Mouse (Mus musculus) limb, embryonic 13.5 days (tissue): Measurements from ENCODE around the gene Lrrc8a. TPM values are rescaled to one million over a fixed set of nuclear protein-coding genes. Genes with fewer than 3 reads are reported as not detected.
A peak's percentile ranks its signal among the peaks of the same experiment; 100 is the strongest.

ENCODE experiments used
- ATAC-seq: fragments of 200-750 bp; cut with Nextera tagmentation; 2 replicates; pipeline ENCODE4 v1.8.0; 2017; ENCODE audit warnings: low read depth, moderate number of reproducible peaks, moderate TSS enrichment; ENCODE audit not compliant: low FRiP score
- H3K27ac ChIP-seq: fragments of 300-500 bp; sonication (generic); 2 replicates; pipeline ENCODE4 v1.5.1; 2015; ENCODE audit warnings: inconsistent platforms, mild to moderate bottlenecking, moderate library complexity
- H3K27me3 ChIP-seq: fragments of 300-500 bp; sonication (generic); 2 replicates; pipeline ENCODE4 v1.6.1; 2015; ENCODE audit warnings: mild to moderate bottlenecking, inconsistent platforms
- H3K36me3 ChIP-seq: fragments of 300-500 bp; sonication (generic); 2 replicates; pipeline ENCODE4 v1.6.1; 2015; ENCODE audit warnings: inconsistent platforms, mild to moderate bottlenecking, moderate library complexity
- H3K4me1 ChIP-seq: fragments of 300-500 bp; sonication (generic); 2 replicates; pipeline ENCODE4 v1.6.1; 2015; ENCODE audit warnings: inconsistent platforms
- H3K4me2 ChIP-seq: fragments of 300-500 bp; sonication (generic); replicated peaks from 2 replicates; pipeline ENCODE4 v1.6.1; 2015; ENCODE audit warnings: inconsistent platforms, mild to moderate bottlenecking, moderate library complexity
- H3K4me3 ChIP-seq: fragments of 300-500 bp; sonication (generic); 2 replicates; pipeline ENCODE4 v1.5.1; 2015; ENCODE audit warnings: moderate library complexity, mild to moderate bottlenecking, inconsistent platforms
- H3K9ac ChIP-seq: fragments of 300-500 bp; sonication (generic); 2 replicates; pipeline ENCODE4 v1.6.1; 2015; ENCODE audit warnings: mild to moderate bottlenecking, inconsistent platforms
- H3K9me3 ChIP-seq: fragments of 300-500 bp; sonication (generic); 2 replicates; pipeline ENCODE4 v1.6.1; 2016; ENCODE audit warnings: inconsistent platforms
- WGBS: fragments of 180-500 bp; shearing (Covaris S2); methylation state at CpG from one replicate; pipeline ENCODE4 v1.1.7; 2015; 5-methylcytosine and 5-hydroxymethylcytosine counted together
- polyA plus RNA-seq: library from polyadenylated mRNA; unstranded; fragments of >200 nt; fragmentation: Nextera tagmentation; extraction: Ambion mirVana; gene quantifications from 2 replicates; pipeline ENCODE4 v1.2.1, GENCODE M21; 2015

Lrrc8a gene
- polyA plus RNA-seq, 1 experiment from 2014 or later, result 49.1 TPM

GRCm38 (mm10) chr2:30256616-30257350, 19.3 kb downstream of the Lrrc8a start:
- Histone ChIP-seq H3K36me3 (peaks cover 93% of the 10 kb centered on the region), H3K4me1 (peaks cover 4% of the 10 kb centered on the region; the same call in 1 of the 2 replicates), H3K9me3 (no peaks in the 10 kb centered on the region), H3K27ac (no peak overlapping the region), H3K4me3 (no peak overlapping the region), H3K9ac (no peak overlapping the region), H3K27me3 (no peaks in the 10 kb centered on the region), H3K4me2 (no peak overlapping the region)
- 96% methylated on average over 30 of the region's 30 CpGs for WGBS
- ATAC-seq, result no peak

GRCm38 (mm10) chr2:30257699-30258460, 20.4 kb downstream of the Lrrc8a start:
- Histone ChIP-seq H3K36me3 (peaks cover 98% of the 10 kb centered on the region), H3K27me3 (no peaks in the 10 kb centered on the region), H3K27ac (no peak overlapping the region), H3K4me1 (0 out of 2 replicates have a peak, but pooled peaks cover under 1% of the 10 kb centered on the region), H3K9me3 (no peaks in the 10 kb centered on the region), H3K4me2 (no peak overlapping the region), H3K9ac (no peak overlapping the region; the same call in 1 of the 2 replicates), H3K4me3 (no peak overlapping the region)
- ATAC-seq, result no peak
- 78% methylated on average over 7 of the region's 7 CpGs for WGBS

DNA sequence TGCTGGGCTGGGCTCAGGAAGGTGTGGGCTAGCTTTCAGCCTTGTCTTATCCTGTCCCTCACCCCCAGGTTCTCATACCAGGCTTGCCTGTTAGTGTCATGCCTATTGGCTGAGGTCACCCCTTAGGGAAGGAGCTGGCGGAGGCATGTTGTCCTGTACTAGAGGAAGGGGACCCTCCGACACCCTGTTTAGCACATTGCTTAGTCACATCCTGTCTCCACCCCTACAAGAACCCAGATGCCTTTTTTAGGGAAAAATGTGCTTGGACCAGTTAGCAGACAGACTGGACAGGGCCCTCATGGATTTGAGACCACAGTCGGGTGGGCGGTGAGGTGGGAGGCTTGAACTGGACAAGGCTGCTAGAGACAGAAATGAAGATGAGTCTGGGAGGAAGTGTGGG, 21.1 kb downstream of the Lrrc8a start:
- no peak for ATAC-seq
- Histone ChIP-seq H3K36me3 (peaks cover 98% of the 10 kb centered on the region), H3K27ac (no peak overlapping the region), H3K4me3 (no peak overlapping the region), H3K9me3 (no peaks in the 10 kb centered on the region), H3K4me2 (no peak overlapping the region), H3K9ac (no peak overlapping the region), H3K4me1 (0 out of 2 replicates have a peak, but pooled peaks cover 3% of the 10 kb centered on the region), H3K27me3 (no peaks in the 10 kb centered on the region)
- WGBS, result 81% methylated on average over 4 of the region's 4 CpGs

- no peaks in the 10 kb centered on the region for H3K9me3 ChIP-seq
- peaks cover 98% of the 10 kb centered on the region for H3K36me3 ChIP-seq
- H3K27me3 ChIP-seq, result no peaks in the 10 kb centered on the region
- WGBS, result 87% methylated on average over 15 of the region's 15 CpGs
- peaks cover 9% of the 10 kb centered on the region for H3K4me1 ChIP-seq
- H3K4me3 ChIP-seq, result no peak overlapping the region
- H3K27ac ChIP-seq, result no peak overlapping the region
- H3K9ac ChIP-seq, result no peak overlapping the region
- no peak overlapping the region for H3K4me2 ChIP-seq
- ATAC-seq, result no peak
Observed at GRCm38 (mm10) chr2:30259131-30260064, 21.9 kb downstream of the Lrrc8a start.

GRCm38 (mm10) chr2:30261064-30261736, 23.7 kb downstream of the Lrrc8a start:
- Histone ChIP-seq H3K4me1 (peaks cover 27% of the 10 kb centered on the region), H3K4me2 (no peak overlapping the region), H3K27ac (no peak overlapping the region), H3K9me3 (no peaks in the 10 kb centered on the region), H3K4me3 (no peak overlapping the region), H3K9ac (no peak overlapping the region), H3K36me3 (peaks cover 89% of the 10 kb centered on the region), H3K27me3 (no peaks in the 10 kb centered on the region)
- 84% methylated on average over 4 of the region's 4 CpGs for WGBS
- no peak for ATAC-seq

GRCm38 (mm10) chr2:30261921-30262839, 24.7 kb downstream of the Lrrc8a start:
- peaks cover 79% of the 10 kb centered on the region for H3K36me3 ChIP-seq
- H3K4me3 ChIP-seq, result no peak overlapping the region
- WGBS, result 91% methylated on average over 18 of the region's 18 CpGs
- no peak overlapping the region for H3K27ac ChIP-seq
- H3K9ac ChIP-seq, result no peak overlapping the region
- no peaks in the 10 kb centered on the region for H3K9me3 ChIP-seq
- H3K4me1 ChIP-seq, result peaks cover 37% of the 10 kb centered on the region
- no peak for ATAC-seq
- H3K27me3 ChIP-seq, result no peaks in the 10 kb centered on the region
- H3K4me2 ChIP-seq, result no peak overlapping the region

DNA sequence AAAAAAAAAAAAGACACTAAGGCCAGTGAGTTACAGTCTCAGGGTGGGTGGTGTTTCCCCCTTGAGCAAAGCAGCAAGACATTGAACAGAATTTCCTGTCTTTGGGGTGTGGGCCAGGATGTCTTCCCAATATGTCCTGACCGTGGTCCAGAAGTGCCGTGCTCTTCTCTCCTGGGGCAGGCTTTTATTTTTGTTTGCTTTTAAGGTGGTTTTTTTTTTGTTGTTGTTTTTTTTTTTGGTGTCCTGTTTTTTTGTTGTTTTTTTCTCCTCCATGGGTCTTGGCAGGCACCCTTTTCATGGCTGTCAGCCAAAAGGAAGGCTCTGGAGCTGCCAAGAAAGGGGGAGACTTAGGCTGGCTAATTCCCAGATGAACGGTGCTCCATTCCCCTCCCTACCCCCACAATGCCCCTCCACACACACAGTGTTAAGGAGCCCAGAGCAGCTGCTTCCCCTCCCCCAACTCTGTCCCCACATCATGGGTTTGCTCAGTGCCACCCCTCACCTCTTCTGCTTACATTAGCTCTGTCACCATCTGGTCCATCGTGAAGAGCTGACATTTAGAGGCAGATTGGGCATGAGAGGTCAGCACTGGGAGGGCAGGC, 25.4 kb downstream of the Lrrc8a start:
- no peak overlapping the region for H3K4me2 ChIP-seq
- ATAC-seq, result no peak
- H3K4me3 ChIP-seq, result no peak overlapping the region
- no peaks in the 10 kb centered on the region for H3K27me3 ChIP-seq
- peaks cover 71% of the 10 kb centered on the region for H3K36me3 ChIP-seq
- no peak overlapping the region for H3K9ac ChIP-seq
- peaks cover 37% of the 10 kb centered on the region for H3K4me1 ChIP-seq
- no peak overlapping the region for H3K27ac ChIP-seq
- WGBS, result 68% methylated on average over 4 of the region's 4 CpGs
- H3K9me3 ChIP-seq, result no peaks in the 10 kb centered on the region

DNA sequence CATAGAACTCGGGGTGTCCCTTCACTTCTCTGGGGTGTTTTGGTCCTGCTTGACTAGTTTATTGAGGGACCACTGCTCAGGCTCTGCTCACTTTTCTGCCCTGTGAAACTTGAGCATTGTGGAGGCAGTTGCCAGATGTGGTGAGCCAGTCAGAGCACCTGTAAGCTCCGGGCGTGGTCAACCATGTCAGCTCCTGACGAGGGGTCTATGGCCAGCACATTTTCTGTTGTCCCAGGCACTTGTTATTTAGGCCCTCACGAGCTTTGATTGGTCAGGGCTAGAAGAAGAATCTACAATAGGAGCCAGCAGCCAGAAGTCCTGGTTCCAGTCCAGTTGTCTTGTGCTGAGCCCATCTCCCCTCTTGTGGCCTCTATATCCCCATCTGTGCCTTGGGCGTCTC, 26.3 kb downstream of the Lrrc8a start:
- Histone ChIP-seq H3K36me3 (peaks cover 62% of the 10 kb centered on the region), H3K27ac (0 out of 2 replicates have a peak overlapping the region, but pooled peaks have one; percentile 86), H3K27me3 (no peaks in the 10 kb centered on the region), H3K9ac (no peak overlapping the region), H3K4me1 (peaks cover 37% of the 10 kb centered on the region), H3K9me3 (no peaks in the 10 kb centered on the region), H3K4me3 (no peak overlapping the region), H3K4me2 (no peak overlapping the region)
- 89% methylated on average over 6 of the region's 6 CpGs for WGBS
- ATAC-seq, result no peak

- ATAC-seq, result no peak
- peaks cover 52% of the 10 kb centered on the region for H3K36me3 ChIP-seq
- no peaks in the 10 kb centered on the region for H3K27me3 ChIP-seq
- H3K4me2 ChIP-seq, result no peak overlapping the region
- peak overlapping the region; percentile 86 for H3K27ac ChIP-seq
- H3K4me1 ChIP-seq, result peaks cover 42% of the 10 kb centered on the region
- H3K9ac ChIP-seq, result peak overlapping the region; percentile 4; the same call in 1 of the 2 replicates
- H3K9me3 ChIP-seq, result no peaks in the 10 kb centered on the region
- WGBS, result 44% methylated on average over 7 of the region's 7 CpGs
- H3K4me3 ChIP-seq, result no peak overlapping the region
Observed at GRCm38 (mm10) chr2:30264671-30265519, 27.4 kb downstream of the Lrrc8a start.
